Mouse (Mus musculus) CH12.LX (cell line): Measurements from ENCODE around the gene Pcdh15.

ENCODE experiments used
- CTCF ChIP-seq, 2 experiments: IDR thresholded peaks in 1 of 2; conservative IDR thresholded peaks in 1 of 2; 2 replicates each; pipeline ENCODE4 v1.5.1; 2011 to 2012; ENCODE audit warnings: low read depth in 2 of 2, low read length in 2 of 2, improper control_type of control experiment in 1 of 2, inconsistent platforms in 1 of 2, mild to moderate bottlenecking in 1 of 2, moderate library complexity in 1 of 2
- EP300 ChIP-seq: IDR thresholded peaks from 2 replicates; pipeline ENCODE4 v1.6.1; 2011; ENCODE audit warnings: low read length, improper control_type of control experiment
- MAZ ChIP-seq: IDR thresholded peaks from 2 replicates; pipeline ENCODE4 v1.6.1; 2012; ENCODE audit warnings: low read depth, mild to moderate bottlenecking, inconsistent platforms, low read length, improper control_type of control experiment, moderate library complexity
- POLR2A ChIP-seq: IDR thresholded peaks from 2 replicates; pipeline ENCODE4 v1.6.1; 2011; ENCODE audit warnings: low read depth, mild to moderate bottlenecking, improper control_type of control experiment, low read length

DNA sequence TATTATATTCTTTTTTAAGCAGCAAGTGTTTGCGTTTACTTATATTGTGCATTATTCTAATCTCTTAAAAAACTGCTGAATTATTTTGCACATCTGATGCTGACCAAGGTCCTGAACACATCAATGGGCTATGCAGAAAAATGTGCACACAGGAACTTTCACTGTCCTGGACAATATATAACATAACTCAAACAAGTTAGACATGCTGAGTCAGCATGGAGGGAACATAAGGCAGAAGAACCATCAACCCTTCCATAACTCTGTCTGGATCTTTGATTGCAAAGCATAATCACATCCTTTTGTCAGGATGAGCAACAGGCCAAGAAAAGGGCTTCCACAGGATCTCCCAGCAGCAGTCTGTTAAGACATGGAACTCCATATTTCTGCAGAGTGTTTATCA, 207.5 kb downstream of the Pcdh15 start:
- no peak for TF ChIP-seq CTCF (conservative IDR thresholded peaks at IDR 0.05 in 1 of 2, IDR thresholded peaks at IDR 0.05 in 1 of 2; ENCODE audit: low read depth in 2 of 2, low read length in 2 of 2)
- TF ChIP-seq EP300: no peak
- TF ChIP-seq POLR2A: no peak
- TF ChIP-seq MAZ: no peak
